Mouse (Mus musculus) midbrain, postnatal 0 days (tissue): Measurements from ENCODE around the gene Tfip11. TPM values are rescaled to one million over a fixed set of nuclear protein-coding genes. Genes with fewer than 3 reads are reported as not detected.
A peak's percentile ranks its signal among the peaks of the same experiment; 100 is the strongest.

Experiments used
- ATAC-seq: fragments of 200-750 bp; cut with Nextera tagmentation; 2 replicates; pipeline ENCODE4 v1.8.0; 2017; ENCODE audit warnings: moderate number of reproducible peaks, mild to moderate bottlenecking, moderate TSS enrichment, moderate library complexity; ENCODE audit not compliant: low FRiP score
- DNase-seq: peaks from one replicate; pipeline ENCODE4 v3.0.0-alpha.2; 2015; ENCODE audit warnings: low spot score
- H3K27ac ChIP-seq: fragments of 300-500 bp; sonication (generic); 2 replicates; pipeline ENCODE4 v1.5.1; 2014; ENCODE audit warnings: low read depth, mild to moderate bottlenecking, low read length, mixed read lengths
- H3K27me3 ChIP-seq: fragments of 300-500 bp; sonication (generic); 2 replicates; pipeline ENCODE4 v1.6.1; 2014; ENCODE audit warnings: low read length, control low read depth, mixed read lengths; ENCODE audit not compliant: insufficient read depth
- H3K36me3 ChIP-seq: fragments of 300-500 bp; sonication (generic); 2 replicates; pipeline ENCODE4 v1.6.1; 2014; ENCODE audit warnings: low read length, control low read depth, mixed read lengths; ENCODE audit not compliant: insufficient read depth
- H3K4me1 ChIP-seq: fragments of 300-500 bp; sonication (generic); 2 replicates; pipeline ENCODE4 v1.6.1; 2014; ENCODE audit warnings: mild to moderate bottlenecking, control low read depth, antibody characterized with exemption, low read length, mixed read lengths; ENCODE audit not compliant: insufficient read depth
- H3K4me2 ChIP-seq: fragments of 300-500 bp; sonication (generic); 2 replicates; pipeline ENCODE4 v1.6.1; 2014; ENCODE audit warnings: low read depth, mild to moderate bottlenecking, low read length, mixed read lengths; ENCODE audit not compliant: poor library complexity, severe bottlenecking
- H3K4me3 ChIP-seq: fragments of 300-500 bp; sonication (generic); 2 replicates; pipeline ENCODE4 v1.5.1; 2014; ENCODE audit warnings: low read depth, mild to moderate bottlenecking, low read length, moderate library complexity
- H3K9ac ChIP-seq: fragments of 300-500 bp; sonication (generic); replicated peaks from 2 replicates; pipeline ENCODE4 v1.6.1; 2014; ENCODE audit warnings: mild to moderate bottlenecking, low read length, moderate library complexity, mixed read lengths; ENCODE audit not compliant: poor library complexity, severe bottlenecking
- H3K9me3 ChIP-seq: fragments of 300-500 bp; sonication (generic); 2 replicates; pipeline ENCODE4 v1.6.1; 2016; ENCODE audit warnings: low read length, control low read depth
- CTCF ChIP-seq: IDR thresholded peaks from 2 replicates; pipeline ENCODE4 v1.5.1; 2016; ENCODE audit warnings: antibody characterized with exemption, mild to moderate bottlenecking
- WGBS: fragments of 180-500 bp; shearing (Covaris S2); extraction: QIAGEN DNeasy Blood & Tissue Kit; methylation state at CpG from one replicate; pipeline ENCODE4 v1.1.7; 2014; 5-methylcytosine and 5-hydroxymethylcytosine counted together
- polyA plus RNA-seq: library from polyadenylated mRNA; unstranded; fragments of >200 nt; fragmentation: Nextera tagmentation; extraction: Ambion mirVana; gene quantifications from 2 replicates; pipeline ENCODE4 v1.2.1, GENCODE M21; 2015
- total RNA-seq: library from RNA; depleted of rRNA; stranded (reverse); fragments of >200 nt; gene quantifications from 2 replicates; pipeline ENCODE4 v1.2.3, GENCODE M21; 2014

The Tfip11 gene
- total and polyA plus RNA-seq, 2 experiments from 2014 or later, result 19.8 to 27.4 TPM

DNA sequence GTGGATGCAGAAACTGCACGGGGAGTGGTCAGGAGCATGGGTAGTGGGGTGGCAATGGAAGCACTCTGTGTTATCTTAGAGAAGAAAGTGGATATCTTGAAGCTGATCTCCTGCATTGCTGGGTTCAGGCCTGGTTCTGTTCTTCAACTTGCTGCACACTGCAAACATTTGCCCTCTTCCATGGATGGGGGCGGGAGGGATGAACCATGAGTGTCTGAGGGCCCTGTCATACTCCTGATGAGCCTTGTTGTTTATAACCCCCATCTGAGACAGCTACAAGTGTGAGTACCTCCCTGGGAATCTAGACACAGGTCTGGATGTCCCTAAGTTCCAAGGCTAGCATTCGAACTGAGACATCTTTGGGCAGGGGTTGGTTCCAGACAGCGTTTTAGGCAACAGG, 4.8 kb upstream of the Tfip11 start:
- no peak overlapping the region for H3K4me3 ChIP-seq
- peaks cover under 1% of the 10 kb centered on the region; the same call in 1 of the 2 replicates for H3K36me3 ChIP-seq
- ATAC-seq (no peak), DNase-seq (no peak)
- no peaks in the 10 kb centered on the region for H3K9me3 ChIP-seq
- H3K9ac ChIP-seq, result no peak overlapping the region
- no peak overlapping the region for H3K4me2 ChIP-seq
- no peaks in the 10 kb centered on the region for H3K4me1 ChIP-seq
- H3K27ac ChIP-seq, result no peak overlapping the region
- WGBS, result 72% methylated on average over 4 of the region's 4 CpGs
- TF ChIP-seq CTCF, result no peak
- H3K27me3 ChIP-seq, result no peaks in the 10 kb centered on the region

DNA sequence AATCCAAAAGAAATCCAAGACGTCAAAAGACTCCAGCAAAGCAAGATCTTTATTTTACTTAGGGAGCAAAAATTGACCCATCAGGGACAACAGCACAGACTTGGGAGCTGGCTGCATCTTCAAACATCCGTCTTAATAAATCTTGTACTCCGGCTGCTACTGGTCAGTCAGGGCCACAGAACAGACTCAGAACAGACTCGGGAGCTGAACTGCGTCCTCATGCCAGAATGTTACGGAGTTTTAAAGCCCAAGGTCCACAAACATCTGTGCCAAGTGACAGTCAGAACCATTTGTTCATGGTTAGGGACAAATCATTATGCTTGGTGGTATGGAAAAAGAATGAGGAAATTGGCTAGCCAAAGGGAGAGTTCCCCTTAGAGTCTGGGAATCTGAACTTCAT, 2.9 kb upstream of the Tfip11 start:
- no peak overlapping the region for H3K4me3 ChIP-seq
- no peak overlapping the region for H3K27ac ChIP-seq
- no peak overlapping the region for H3K9ac ChIP-seq
- DNase-seq (no peak), ATAC-seq (no peak)
- 87% methylated on average over 6 of the region's 6 CpGs for WGBS
- H3K9me3 ChIP-seq, result no peaks in the 10 kb centered on the region
- H3K27me3 ChIP-seq, result no peaks in the 10 kb centered on the region
- peaks cover 5% of the 10 kb centered on the region; the same call in 1 of the 2 replicates for H3K36me3 ChIP-seq
- H3K4me1 ChIP-seq, result peaks cover 5% of the 10 kb centered on the region; the same call in 1 of the 2 replicates
- H3K4me2 ChIP-seq, result no peak overlapping the region
- no peak for TF ChIP-seq CTCF

DNA sequence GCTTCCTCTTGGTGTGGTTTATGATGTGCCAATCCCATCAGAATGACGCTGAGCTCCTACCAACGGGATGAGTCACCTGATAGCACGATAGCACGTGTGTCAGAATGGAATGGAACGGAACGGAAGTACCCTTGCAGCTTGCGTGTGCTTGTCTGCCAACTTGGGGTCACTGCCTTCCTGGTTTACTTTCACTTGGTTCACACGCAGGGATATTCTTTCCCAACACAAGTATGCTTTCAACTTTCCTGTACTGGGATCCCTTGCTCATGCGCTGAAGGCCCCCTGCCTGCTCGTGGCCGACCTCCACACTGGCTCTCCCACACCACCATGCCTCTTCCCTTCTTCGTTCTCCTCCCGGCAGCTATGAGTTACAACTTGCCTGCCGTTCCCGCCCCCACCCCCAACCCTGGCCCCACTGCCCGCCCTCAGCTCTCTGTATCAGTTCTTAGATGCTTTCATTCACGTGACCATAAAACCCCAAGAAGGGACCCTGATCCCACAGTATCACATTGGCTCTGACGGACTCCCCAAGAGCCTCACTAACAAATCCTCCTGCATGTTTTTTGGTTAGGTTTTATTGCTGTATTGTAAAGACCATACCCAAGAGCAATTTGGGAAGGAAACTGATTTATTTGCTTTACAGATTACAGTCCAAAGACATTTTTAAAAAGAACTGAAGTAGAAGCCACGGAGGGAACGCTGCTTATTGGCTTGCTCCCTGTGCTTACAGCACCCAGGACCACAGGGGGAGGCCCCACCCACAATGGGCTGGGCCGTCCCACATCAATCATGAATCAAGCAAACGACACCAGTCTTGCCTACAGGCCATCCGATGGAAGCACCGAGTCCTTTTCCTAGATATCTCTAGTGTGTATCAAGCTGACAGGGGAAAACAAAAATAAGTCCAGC, 1.3 kb upstream of the Tfip11 start:
- H3K9me3 ChIP-seq, result no peaks in the 10 kb centered on the region
- ATAC-seq, result no peak
- H3K9ac ChIP-seq, result no peak overlapping the region
- H3K4me1 ChIP-seq, result peaks cover 5% of the 10 kb centered on the region; the same call in 1 of the 2 replicates
- H3K36me3 ChIP-seq, result peaks cover 13% of the 10 kb centered on the region
- 39% methylated on average over 24 of the region's 24 CpGs for WGBS
- peak overlapping the region; percentile 88; the same call in 1 of the 2 replicates for H3K4me2 ChIP-seq
- peak overlapping the region; percentile 73; the same call in 1 of the 2 replicates for H3K4me3 ChIP-seq
- peak; percentile 23 for DNase-seq
- TF ChIP-seq CTCF, result no peak
- peak overlapping the region; percentile 77; the same call in 1 of the 2 replicates for H3K27ac ChIP-seq
- H3K27me3 ChIP-seq, result no peaks in the 10 kb centered on the region

DNA sequence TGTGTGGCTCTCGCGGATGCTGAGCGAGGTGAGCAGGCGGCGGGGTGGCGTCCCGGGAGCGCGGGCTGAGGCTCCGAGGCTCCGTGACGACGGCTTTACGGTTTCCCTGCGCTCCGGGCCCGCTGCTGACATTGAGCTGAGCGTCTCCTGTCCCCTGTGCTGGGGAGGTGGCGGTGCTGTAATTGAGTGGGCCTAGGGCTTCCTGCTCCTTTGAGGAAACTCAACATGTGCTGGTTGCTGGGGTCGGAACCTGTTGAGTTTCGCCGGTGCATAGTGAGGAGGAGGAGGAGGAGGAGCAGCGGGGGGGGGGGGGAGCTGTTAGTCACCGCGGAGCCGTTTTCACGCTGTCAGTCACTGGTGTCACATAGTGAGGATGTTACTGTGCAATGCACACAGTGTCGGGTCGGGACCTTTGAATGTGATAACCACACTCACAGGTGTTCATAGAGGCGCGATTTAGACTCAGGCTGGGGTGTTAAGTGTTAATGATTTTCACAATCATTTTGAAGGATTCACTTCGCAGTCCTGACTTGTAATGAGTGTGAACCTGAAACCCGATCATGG, 370 bp downstream of the Tfip11 start:
- 1% methylated on average over 31 of the region's 33 CpGs for WGBS
- Histone ChIP-seq H3K4me2 (peak overlapping the region; percentile 88), H3K27me3 (no peaks in the 10 kb centered on the region), H3K36me3 (peaks cover 30% of the 10 kb centered on the region), H3K9me3 (no peaks in the 10 kb centered on the region), H3K27ac (peak overlapping the region; percentile 77), H3K4me3 (peak overlapping the region; percentile 73), H3K4me1 (peaks cover 5% of the 10 kb centered on the region; the same call in 1 of the 2 replicates), H3K9ac (peak overlapping the region; percentile 74)
- TF ChIP-seq CTCF, result no peak
- DNase-seq (no peak), ATAC-seq (peak; percentile 60)

DNA sequence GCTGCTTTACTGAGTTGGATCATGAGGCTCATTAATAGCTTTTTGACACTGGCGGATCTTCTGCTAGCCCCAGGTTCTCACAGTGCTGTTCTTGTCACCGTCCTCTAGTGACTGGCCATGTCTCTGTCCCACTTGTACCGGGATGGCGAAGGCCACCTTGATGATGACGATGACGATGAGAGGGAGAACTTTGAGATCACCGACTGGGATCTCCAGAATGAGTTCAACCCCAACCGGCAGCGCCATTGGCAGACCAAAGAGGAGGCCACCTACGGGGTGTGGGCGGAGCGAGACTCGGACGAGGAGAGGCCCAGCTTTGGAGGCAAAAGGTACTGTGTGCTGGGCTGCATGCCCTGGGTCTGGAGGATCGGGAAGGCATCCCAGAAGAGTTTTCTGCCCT, 1.7 kb downstream of the Tfip11 start:
- WGBS, result 92% methylated on average over 15 of the region's 15 CpGs
- no peak overlapping the region for H3K27ac ChIP-seq
- H3K27me3 ChIP-seq, result no peaks in the 10 kb centered on the region
- H3K4me3 ChIP-seq, result no peak overlapping the region
- H3K9me3 ChIP-seq, result no peaks in the 10 kb centered on the region
- peaks cover 43% of the 10 kb centered on the region for H3K36me3 ChIP-seq
- TF ChIP-seq CTCF, result no peak
- no peak overlapping the region for H3K9ac ChIP-seq
- DNase-seq (no peak), ATAC-seq (no peak)
- H3K4me2 ChIP-seq, result no peak overlapping the region
- peaks cover 5% of the 10 kb centered on the region; the same call in 1 of the 2 replicates for H3K4me1 ChIP-seq
